Mouse (Mus musculus) left cerebral cortex, adult 11 months (tissue): ENCODE measurements around the gene Mtmr4.

Source experiments
- DNase-seq: peaks from one replicate; pipeline ENCODE4 v3.0.0; 2022; ENCODE audit warnings: low spot score

Mtmr4 gene

DNA sequence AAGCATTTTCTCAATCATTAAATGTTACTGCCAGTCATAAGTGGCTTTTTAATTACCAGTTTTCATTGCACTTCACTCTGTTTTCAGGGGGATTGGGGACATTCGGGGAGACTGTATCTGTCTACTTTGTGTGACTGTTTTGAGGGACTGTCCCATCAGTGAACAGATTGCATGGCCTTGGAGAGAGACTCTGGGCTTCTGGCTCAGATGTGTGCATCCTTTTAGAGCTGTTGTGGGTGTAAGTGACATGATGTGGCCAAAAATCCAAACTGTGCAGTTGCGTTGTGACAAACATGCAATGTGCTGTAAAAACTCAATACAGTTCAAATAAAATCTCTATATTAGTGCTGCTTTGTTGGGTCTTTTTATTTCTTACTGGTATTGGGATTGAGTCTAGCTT is 24.0 kb downstream of the Mtmr4 start:
- DNase-seq = no peak

DNA sequence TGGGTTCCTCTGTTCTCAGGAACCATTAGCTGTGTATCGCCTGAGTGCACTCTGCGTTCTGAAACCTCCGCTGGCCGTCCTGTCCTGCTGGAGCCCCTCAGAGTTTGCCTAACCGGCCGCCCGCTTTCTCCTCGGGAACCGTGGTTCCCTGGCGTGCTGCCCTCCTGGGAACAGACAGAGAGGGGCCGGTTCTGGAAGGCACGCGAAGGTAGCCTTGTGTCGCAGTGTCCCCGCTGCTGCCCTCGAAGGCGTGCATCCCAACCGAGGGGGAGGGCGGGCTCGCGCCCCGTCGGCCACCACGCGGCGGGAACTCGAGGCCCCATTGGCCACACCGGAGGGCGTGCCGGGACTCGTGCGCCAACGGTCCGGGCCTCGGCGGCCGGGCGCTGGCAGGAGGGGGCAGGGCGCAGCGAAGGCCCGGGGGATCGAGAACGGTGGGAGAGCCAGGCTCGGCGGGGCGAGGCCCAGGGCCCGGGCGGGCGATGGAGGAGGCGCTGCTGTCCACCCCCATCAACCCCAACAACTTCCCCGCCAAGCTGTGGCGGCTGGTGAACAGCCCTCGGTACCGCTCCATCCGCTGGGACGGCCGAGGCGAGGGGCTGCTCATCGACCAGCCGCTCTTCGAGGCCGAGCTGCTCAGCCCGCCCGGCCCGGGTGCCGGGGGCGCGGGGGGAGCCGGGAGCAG is 25.0 kb downstream of the Mtmr4 start, which contains the start of gene Hsf5:
Gene Hsf5, plus strand, starts transcription at position 375 of the 685 bp plus-strand sequence.
- no peak for DNase-seq

- no peak for DNase-seq
These were observed 25.6 kb downstream of the Mtmr4 start for GRCm38 (mm10) chr11:87617606-87618005.

GRCm38 (mm10) chr11:87623160-87623559 is 31.2 kb downstream of the Mtmr4 start:
- no peak for DNase-seq

- DNase-seq = no peak
These were observed 37.9 kb downstream of the Mtmr4 start for GRCm38 (mm10) chr11:87629859-87630258.

DNA sequence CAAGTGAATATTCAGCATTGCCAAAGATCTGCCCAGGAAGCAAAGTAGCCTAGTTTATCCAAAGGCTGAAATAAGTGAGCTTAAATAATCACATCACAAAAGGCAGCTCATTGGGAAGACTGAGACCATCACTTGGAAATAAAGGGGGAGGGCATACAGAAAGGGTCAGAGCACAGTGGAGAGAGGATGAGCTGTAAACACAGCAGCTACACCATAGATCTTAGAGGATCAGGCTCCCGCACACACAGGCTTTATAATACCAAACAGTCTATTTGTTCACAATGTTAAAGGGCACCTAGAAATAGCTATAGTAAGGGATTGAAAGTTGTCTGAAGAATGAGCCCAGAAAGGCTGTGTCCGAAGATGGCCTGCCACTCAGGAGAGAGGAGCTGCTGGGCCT is 46.8 kb downstream of the Mtmr4 start:
- no peak for DNase-seq

- DNase-seq = no peak
These were observed 47.2 kb downstream of the Mtmr4 start for GRCm38 (mm10) chr11:87639206-87639605.

GRCm38 (mm10) chr11:87642865-87643264 is 50.9 kb downstream of the Mtmr4 start:
- no peak for DNase-seq

DNA sequence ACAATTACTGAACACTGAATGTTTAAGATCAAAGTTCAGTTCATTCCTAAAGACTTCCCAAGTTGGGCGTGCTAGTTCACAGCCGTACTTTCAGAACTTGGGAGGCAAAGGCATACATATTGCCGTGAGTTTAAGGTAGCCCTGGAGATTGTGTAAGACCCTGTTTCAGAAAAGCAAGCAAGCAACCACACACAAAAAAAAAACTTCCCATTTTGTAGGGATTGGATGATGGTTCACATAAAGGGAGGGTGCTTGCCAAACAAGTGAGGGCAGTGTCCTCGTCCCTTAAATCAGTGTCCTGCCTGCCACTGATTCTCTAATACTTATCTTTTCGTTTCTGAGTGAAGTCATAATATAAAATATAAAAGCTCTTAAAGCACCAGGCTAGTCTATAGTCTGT is 62.7 kb downstream of the Mtmr4 start:
- no peak for DNase-seq

DNA sequence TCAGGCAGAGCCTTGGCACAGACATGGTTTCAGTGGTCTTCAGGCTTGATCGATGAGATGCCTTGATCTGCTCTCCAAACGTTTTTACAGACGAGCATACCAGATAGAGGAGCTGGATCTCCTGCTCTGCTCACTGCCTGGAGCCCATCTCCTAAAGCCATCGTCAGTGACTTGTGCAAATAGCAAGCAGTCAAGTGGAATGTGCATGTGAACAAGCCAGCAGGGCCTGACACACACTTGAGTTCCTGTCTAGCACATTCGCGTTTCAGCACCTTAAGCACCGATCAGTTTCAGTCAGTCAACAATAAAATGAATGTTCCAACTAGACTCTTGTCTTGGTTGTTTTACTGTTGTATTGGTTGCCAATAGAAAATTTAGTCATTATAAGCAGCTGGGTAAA is 67.3 kb downstream of the Mtmr4 start:
- no peak for DNase-seq

DNA sequence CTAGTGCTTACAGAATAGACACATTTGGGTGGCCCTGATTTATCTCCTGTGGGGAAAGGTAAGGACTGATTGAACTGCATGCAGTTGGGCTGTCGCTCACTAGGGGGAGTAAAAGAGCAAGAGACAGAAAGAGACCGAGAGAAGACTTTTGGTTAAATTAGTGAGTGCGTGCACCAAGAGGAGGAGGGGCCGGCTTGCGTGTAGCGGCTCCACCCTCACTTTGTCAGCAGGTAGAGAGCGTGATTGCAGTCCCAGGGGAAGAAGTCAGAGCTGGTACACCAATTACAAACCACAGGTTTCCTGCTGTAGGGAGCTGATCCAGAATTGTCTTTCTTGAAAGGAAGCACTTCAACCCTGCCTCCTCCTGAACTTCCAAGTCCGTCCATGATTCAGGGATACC is 70.4 kb downstream of the Mtmr4 start, which contains the start of gene Rnf43:
Gene Rnf43, plus strand, starts transcription at position 316 of the 400 bp plus-strand sequence.
- DNase-seq = peak; percentile 71

GRCm38 (mm10) chr11:87662822-87663221 is 70.9 kb downstream of the Mtmr4 start:
- DNase-seq = no peak

DNA sequence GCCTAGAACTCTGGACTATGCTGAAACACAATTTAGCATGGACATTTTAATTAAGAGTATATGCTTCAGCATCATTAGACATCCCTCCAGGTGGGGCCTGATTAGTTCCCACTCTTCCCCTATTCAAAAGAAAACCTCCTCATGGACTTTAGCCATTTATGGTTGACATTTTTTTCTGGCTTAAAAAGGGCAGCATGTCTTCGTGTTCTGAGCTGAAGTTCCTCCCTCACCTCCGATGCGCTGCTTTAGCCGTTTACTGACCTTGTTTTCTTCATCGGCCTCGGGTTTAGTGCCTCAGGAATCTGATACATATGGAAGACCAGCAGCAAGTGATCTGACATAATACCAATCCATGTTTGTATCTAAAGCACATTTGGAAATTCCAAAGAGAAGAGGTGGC is 72.0 kb downstream of the Mtmr4 start:
- no peak for DNase-seq

DNA sequence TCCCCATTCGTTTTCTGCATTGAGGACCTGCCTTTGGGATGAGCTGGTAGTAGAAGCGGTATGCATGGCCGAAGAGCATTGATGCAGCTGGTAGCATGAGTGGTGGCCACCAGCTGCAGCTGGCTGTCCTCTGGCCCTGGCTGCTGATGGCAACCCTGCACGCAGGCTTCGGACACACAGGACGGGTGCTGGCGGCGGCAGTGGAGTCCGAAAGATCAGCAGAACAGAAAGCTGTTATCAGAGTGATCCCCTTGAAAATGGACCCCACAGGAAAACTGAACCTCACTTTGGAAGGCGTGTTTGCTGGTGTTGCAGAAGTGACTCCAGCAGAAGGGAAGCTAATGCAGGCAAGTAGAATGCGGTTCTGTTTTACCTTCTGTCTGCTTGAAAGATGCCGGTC is 72.6 kb downstream of the Mtmr4 start:
- no peak for DNase-seq

- no peak for DNase-seq
These were observed 73.3 kb downstream of the Mtmr4 start for GRCm38 (mm10) chr11:87665224-87665623.

- no peak for DNase-seq
These were observed 73.7 kb downstream of the Mtmr4 start for GRCm38 (mm10) chr11:87665658-87666057.
